14 mouse cellular contexts compared by ENCODE assay signal in the genomic region with DNA sequence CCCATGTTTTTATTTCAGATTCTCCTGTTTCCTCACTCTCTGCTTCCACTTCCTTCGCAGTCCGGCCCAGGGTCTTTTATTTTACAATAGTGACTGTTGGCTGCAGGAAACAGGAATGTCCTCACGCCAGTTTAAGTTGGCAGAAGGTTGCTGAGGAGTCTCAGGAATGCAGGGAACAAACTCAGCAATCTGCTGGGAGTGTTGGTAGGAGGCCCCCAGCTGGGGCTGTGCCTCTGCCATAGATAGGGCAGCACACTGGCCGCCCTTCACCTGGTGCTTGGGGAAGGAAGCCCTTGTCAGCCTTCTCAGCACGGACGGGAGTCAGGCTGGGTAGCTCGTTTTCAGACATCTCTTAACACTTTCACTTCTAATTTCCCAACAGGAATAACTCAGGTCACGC. TPM values are rescaled to one million over a fixed set of nuclear protein-coding genes. Genes with fewer than 3 reads are reported as not detected.
DNase-seq lines count a peak whose midpoint lies in the region; ATAC-seq lines count a peak whose summit lies in the region.
"Had no signal": no experiment of that assay in that cellular context is flagged by ENCODE, and none has a peak within 500 bp of the region (broad histone marks: within the 10 kb centered on the region; RNA-seq: fewer than 3 reads in every experiment).

No protein-coding gene starts in this region.

- ATAC-seq in heart, embryonic 11.5 days (replicated peaks; ENCODE audit: insufficient number of reproducible peaks, low FRiP score, low TSS enrichment) = no peak
- ATAC-seq in kidney, embryonic 16.5 days (ENCODE audit: low FRiP score, low TSS enrichment) = no peak
- no peak for ATAC-seq in cerebellum, adult (ENCODE audit: insufficient number of reproducible peaks, low FRiP score, low TSS enrichment)

- no peaks in the 10 kb centered on the region for H3K27me3 ChIP-seq in heart, embryonic 11.5 days (ENCODE audit: control insufficient read depth, insufficient read depth, low read length)
- no peaks in the 10 kb centered on the region for H3K27me3 ChIP-seq in kidney, embryonic 16.5 days (ENCODE audit: insufficient read depth, low read length)
- H3K27me3 ChIP-seq: embryonic facial prominence, embryonic 15.5 days; neural tube, embryonic 12.5 days had no signal

- no peaks in the 10 kb centered on the region for H3K9me3 ChIP-seq in heart, embryonic 11.5 days (replicated peaks; ENCODE audit: control insufficient read depth, low read length)
- no peaks in the 10 kb centered on the region for H3K9me3 ChIP-seq in kidney, embryonic 16.5 days (ENCODE audit: low read length)
- H3K9me3 ChIP-seq: embryonic facial prominence, embryonic 15.5 days; neural tube, embryonic 12.5 days had no signal

- no peak overlapping the region for H3K4me3 ChIP-seq in heart, embryonic 11.5 days (ENCODE audit: low read depth, low read length)
- H3K4me3 ChIP-seq in kidney, embryonic 16.5 days (ENCODE audit: low read length) = no peak overlapping the region
- H3K4me3 ChIP-seq: embryonic facial prominence, embryonic 15.5 days; neural tube, embryonic 12.5 days had no signal

- H3K36me3 ChIP-seq in heart, embryonic 11.5 days (ENCODE audit: control insufficient read depth, insufficient read depth, low read length) = no peaks in the 10 kb centered on the region
- H3K36me3 ChIP-seq in kidney, embryonic 16.5 days (ENCODE audit: insufficient read depth, low read length) = no peaks in the 10 kb centered on the region
- H3K36me3 ChIP-seq: embryonic facial prominence, embryonic 15.5 days; neural tube, embryonic 12.5 days had no signal

- H3K9ac ChIP-seq in heart, embryonic 11.5 days (ENCODE audit: low read depth, low read length) = no peak overlapping the region
- H3K9ac ChIP-seq in kidney, embryonic 16.5 days (replicated peaks; ENCODE audit: low read length) = no peak overlapping the region
- H3K9ac ChIP-seq: embryonic facial prominence, embryonic 15.5 days; neural tube, embryonic 12.5 days had no signal

- H3K4me1 ChIP-seq in heart, embryonic 11.5 days (ENCODE audit: control insufficient read depth, insufficient read depth, low read length) = peaks cover 62% of the 10 kb centered on the region
- peaks cover 39% of the 10 kb centered on the region for H3K4me1 ChIP-seq in kidney, embryonic 16.5 days (ENCODE audit: insufficient read depth, low read length)

- DNase-seq in heart, adult 8-10 months (ENCODE audit: low spot score) = peak; percentile 24
- DNase-seq in heart, postnatal 36 days = no peak
- peak; percentile 56 for DNase-seq in lung, postnatal 14 days
- DNase-seq in cerebellum, adult 18-20 months = no peak
- no peak for DNase-seq in layer of hippocampus, adult 18-20 months (ENCODE audit: low spot score in 2 of 2)
- DNase-seq: adrenal gland, postnatal 25 days; cerebellum, postnatal 10 days; liver had no signal

- 27% methylated on average over 8 of the region's 8 CpGs for WGBS in heart, embryonic 11.5 days (ENCODE audit: insufficient replicate concordance)
- 55% methylated on average over 8 of the region's 8 CpGs for WGBS in kidney, embryonic 16.5 days

- intact Hi-C loops in heart, postnatal 36 days (cut with DNase I) = no loop called here

- peak overlapping the region; percentile 19; the same call in 1 of the 2 replicates for H3K4me2 ChIP-seq in heart, embryonic 11.5 days
- H3K4me2 ChIP-seq in kidney, embryonic 16.5 days (replicated peaks; ENCODE audit: low read depth, low read length) = no peak overlapping the region
- H3K4me2 ChIP-seq: embryonic facial prominence, embryonic 15.5 days; midbrain, embryonic 11.5 days; neural tube, embryonic 12.5 days had no signal

- peak overlapping the region; percentile 59; the same call in 1 of the 2 replicates for H3K27ac ChIP-seq in heart, embryonic 11.5 days (ENCODE audit: low read depth, low read length)
- peak overlapping the region; percentile 69 for H3K27ac ChIP-seq in kidney, embryonic 16.5 days (ENCODE audit: low read length)
- H3K27ac ChIP-seq: embryonic facial prominence, embryonic 15.5 days; neural tube, embryonic 12.5 days had no signal

RNA-seq across cellular contexts. Expression of a gene that starts 32.0 kb away (rescaled TPM):
- 10 to 100 TPM; 22.7 to 33.0 (median 28.0) TPM for total RNA-seq in heart, adult 8-10 months (2022)
- 10 to 100 TPM; 22.2 to 24.0 TPM for total RNA-seq in heart, postnatal 36 days (2021)
- polyA plus RNA-seq in heart, embryonic 11.5 days (2014; fragmentation: Nextera tagmentation; extraction: Ambion mirVana) = 2.2 and 3.4 TPM in 2 replicates
- polyA plus RNA-seq in kidney, embryonic 16.5 days (2015; fragmentation: Nextera tagmentation; extraction: Ambion mirVana) = 3.7 and 4.4 TPM in 2 replicates
- 1 to 10 TPM; 6.4 to 7.5 TPM for total RNA-seq in layer of hippocampus, adult 18-20 months (2021)

Comparison
In these comparisons a context has a peak if more than half of its experiments do, and no peak if none do; other contexts are left out.
1. DNase-seq: peak in heart, adult 8-10 months (single experiment) and lung, postnatal 14 days (single experiment); none in heart, postnatal 36 days (0 of 2), cerebellum, adult 18-20 months (0 of 2) and layer of hippocampus, adult 18-20 months (0 of 2).